Mouse (Mus musculus): ENCODE results near the gene Osbpl10.

- TF ChIP-seq POLR2A (IDR thresholded peaks at IDR 0.05; ENCODE audit: borderline replicate concordance, extremely low read depth, low read depth, low read length): no peak
- TF ChIP-seq CTCF (IDR thresholded peaks at IDR 0.05; ENCODE audit: insufficient read depth, low read length): no peak
Observed at GRCm38 (mm10) chr9:115213755-115214264, 235.4 kb downstream of the Osbpl10 start.

Measured in lung, adult 2 months (tissue).